Mouse (Mus musculus) C2C12 (cell line): Measurements from ENCODE around the gene Slc25a39.

Experiments
- CEBPB ChIP-seq: IDR thresholded peaks from one replicate; pipeline ENCODE4 v1.6.1; 2011; ENCODE audit warnings: low read depth, mild to moderate bottlenecking, control low read depth, moderate library complexity
- CTCF ChIP-seq: IDR thresholded peaks from one replicate; pipeline ENCODE4 v1.5.1; 2011; ENCODE audit not compliant: control insufficient read depth, insufficient read depth, insufficient read length
- MAX ChIP-seq: IDR thresholded peaks from one replicate; pipeline ENCODE4 v1.6.1; 2011; ENCODE audit warnings: mild to moderate bottlenecking, control low read depth

- TF ChIP-seq MAX (no peak), CTCF (no peak), CEBPB (no peak)
These were observed 44.1 kb downstream of the Slc25a39 start for GRCm38 (mm10) chr11:102363623-102364022.
